ENCODE assay signal across 7 mouse cellular contexts in the genomic region with DNA sequence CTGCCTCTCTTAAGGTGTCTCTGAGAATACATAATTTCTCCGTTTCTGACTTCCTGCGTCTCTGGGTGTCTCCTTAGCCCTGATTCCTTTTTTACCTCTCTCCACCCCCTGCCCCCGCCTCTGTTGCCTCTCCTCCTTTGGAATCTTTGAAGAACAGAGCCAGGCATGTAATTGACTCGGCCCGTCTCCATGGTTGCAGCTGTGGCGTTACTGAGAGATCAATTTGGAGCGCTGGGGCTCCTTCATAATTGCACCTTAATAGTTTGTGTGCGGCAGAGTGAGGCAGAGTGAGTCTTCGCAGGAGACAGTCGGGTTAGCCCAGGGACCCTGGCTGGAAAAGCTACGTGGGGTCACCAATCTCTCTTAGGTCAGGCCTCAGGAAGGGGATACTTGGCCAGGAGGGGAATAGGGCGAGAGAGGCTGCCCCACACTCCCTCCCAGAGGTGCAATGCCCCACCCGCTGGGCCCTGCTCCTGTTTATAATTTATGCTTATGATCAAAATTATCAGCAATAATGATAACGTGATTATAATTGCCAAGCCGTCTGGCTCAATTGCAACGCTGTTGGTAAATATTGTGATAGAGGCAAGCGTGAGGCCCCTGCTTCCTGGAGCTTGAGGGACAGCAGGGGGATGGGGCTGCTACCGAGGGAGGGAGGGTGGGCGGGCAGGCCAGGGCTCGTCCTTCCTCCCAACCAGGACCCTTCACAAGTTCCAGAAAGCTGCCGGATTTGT. TPM values are rescaled to one million over a fixed set of nuclear protein-coding genes. Genes with fewer than 3 reads are reported as not detected.
A peak's percentile ranks its signal among the peaks of the same experiment; 100 is the strongest.
DNase-seq lines count a peak whose midpoint lies in the region; ATAC-seq and TF ChIP-seq lines count a peak whose summit lies in the region.

No protein-coding gene starts in this region.

- no peak for TF ChIP-seq POLR2A in cerebellum, adult 2 months (IDR thresholded peaks at IDR 0.05; ENCODE audit: borderline replicate concordance, insufficient read depth, low read length)

- no peaks in the 10 kb centered on the region for H3K9me3 ChIP-seq in forebrain, embryonic 11.5 days (ENCODE audit: control insufficient read depth, low read length)
- no peaks in the 10 kb centered on the region for H3K9me3 ChIP-seq in limb, embryonic 12.5 days
- no peaks in the 10 kb centered on the region for H3K9me3 ChIP-seq in neural tube, embryonic 11.5 days (ENCODE audit: control insufficient read depth, low read length)
- H3K9me3 ChIP-seq in heart, embryonic 11.5 days (replicated peaks; ENCODE audit: control insufficient read depth, low read length), result no peaks in the 10 kb centered on the region

- TF ChIP-seq CTCF in cerebellum, adult 2 months (IDR thresholded peaks at IDR 0.05; ENCODE audit: borderline replicate concordance, insufficient read depth, low read depth, low read length), result no peak

- H3K4me3 ChIP-seq in forebrain, embryonic 11.5 days (ENCODE audit: low read depth, low read length), result no peak overlapping the region
- no peak overlapping the region for H3K4me3 ChIP-seq in limb, embryonic 12.5 days (replicated peaks)
- H3K4me3 ChIP-seq in neural tube, embryonic 11.5 days (ENCODE audit: low read depth, low read length), result no peak overlapping the region
- no peak overlapping the region for H3K4me3 ChIP-seq in cerebellum, adult 2 months (replicated peaks; ENCODE audit: insufficient read depth, low read depth, low read length)
- no peak overlapping the region for H3K4me3 ChIP-seq in heart, embryonic 11.5 days (ENCODE audit: low read depth, low read length)

- peaks cover 11% of the 10 kb centered on the region for H3K4me1 ChIP-seq in forebrain, embryonic 11.5 days (replicated peaks; ENCODE audit: control insufficient read depth, insufficient read depth, low read length)
- peaks cover 11% of the 10 kb centered on the region for H3K4me1 ChIP-seq in limb, embryonic 12.5 days (replicated peaks)
- peaks cover 14% of the 10 kb centered on the region for H3K4me1 ChIP-seq in neural tube, embryonic 11.5 days (ENCODE audit: control insufficient read depth, insufficient read depth, low read length)
- no peaks in the 10 kb centered on the region; the same call in 1 of the 2 replicates for H3K4me1 ChIP-seq in cerebellum, adult 2 months (ENCODE audit: control insufficient read depth, insufficient read depth, low read length)
- peaks cover 4% of the 10 kb centered on the region; the same call in 1 of the 2 replicates for H3K4me1 ChIP-seq in heart, embryonic 11.5 days (ENCODE audit: control insufficient read depth, insufficient read depth, low read length)

- 0 out of 2 replicates have a peak overlapping the region, but pooled peaks have one; percentile 8 for H3K27ac ChIP-seq in forebrain, embryonic 11.5 days (ENCODE audit: low read depth, low read length)
- H3K27ac ChIP-seq in limb, embryonic 12.5 days, result no peak overlapping the region
- H3K27ac ChIP-seq in neural tube, embryonic 11.5 days (ENCODE audit: low read depth, low read length), result no peak overlapping the region; the same call in 1 of the 2 replicates
- no peak overlapping the region for H3K27ac ChIP-seq in cerebellum, adult 2 months (ENCODE audit: insufficient read depth, low read length)
- no peak overlapping the region for H3K27ac ChIP-seq in heart, embryonic 11.5 days (ENCODE audit: low read depth, low read length)

- 19% methylated on average over 21 of the region's 21 CpGs for WGBS in forebrain, embryonic 11.5 days
- 20% methylated on average over 21 of the region's 21 CpGs for WGBS in limb, embryonic 12.5 days
- WGBS in neural tube, embryonic 11.5 days, result 17% methylated on average over 21 of the region's 21 CpGs
- 54% methylated on average over 21 of the region's 21 CpGs for WGBS in cerebellum, adult 2 months
- 40% methylated on average over 21 of the region's 21 CpGs for WGBS in heart, embryonic 11.5 days (ENCODE audit: insufficient replicate concordance)

- H3K27me3 ChIP-seq in forebrain, embryonic 11.5 days (ENCODE audit: control insufficient read depth, insufficient read depth, low read length), result no peaks in the 10 kb centered on the region
- H3K27me3 ChIP-seq in limb, embryonic 12.5 days, result no peaks in the 10 kb centered on the region
- H3K27me3 ChIP-seq in neural tube, embryonic 11.5 days (ENCODE audit: control insufficient read depth, insufficient read depth, low read length), result no peaks in the 10 kb centered on the region
- no peaks in the 10 kb centered on the region for H3K27me3 ChIP-seq in cerebellum, adult 2 months (ENCODE audit: control insufficient read depth, insufficient read depth, low read length)
- no peaks in the 10 kb centered on the region for H3K27me3 ChIP-seq in heart, embryonic 11.5 days (ENCODE audit: control insufficient read depth, insufficient read depth, low read length)

- ATAC-seq in forebrain, embryonic 11.5 days (replicated peaks; ENCODE audit: low FRiP score), result peak; percentile 65
- ATAC-seq in limb, embryonic 12.5 days (ENCODE audit: insufficient number of reproducible peaks, insufficient read depth, low FRiP score, low TSS enrichment, low read depth), result no peak
- no peak; the same call in 1 of the 2 replicates for ATAC-seq in neural tube, embryonic 11.5 days (ENCODE audit: insufficient read depth, low FRiP score, low TSS enrichment)
- no peak for ATAC-seq in heart, embryonic 11.5 days (replicated peaks; ENCODE audit: insufficient number of reproducible peaks, low FRiP score, low TSS enrichment)

- peak; percentile 70 for DNase-seq in embryo, embryonic 10.5 days (ENCODE audit: low spot score)
- peak; percentile 71 for DNase-seq in forebrain, embryonic 11.5 days (ENCODE audit: low spot score)
- DNase-seq in neural tube, embryonic 11.5 days (ENCODE audit: low spot score), result peak; percentile 68
- DNase-seq in cerebellum, adult 18-20 months, result no peak
- DNase-seq in cerebellum, adult 2 months, result no peak

- peak overlapping the region; percentile 12; the same call in 1 of the 2 replicates for H3K4me2 ChIP-seq in forebrain, embryonic 11.5 days (ENCODE audit: low read depth, low read length, severe bottlenecking)
- H3K4me2 ChIP-seq in limb, embryonic 12.5 days, result peak overlapping the region; percentile 7; the same call in 1 of the 2 replicates
- H3K4me2 ChIP-seq in neural tube, embryonic 11.5 days (ENCODE audit: low read depth), result peak overlapping the region; percentile 22; the same call in 1 of the 2 replicates
- H3K4me2 ChIP-seq in heart, embryonic 11.5 days, result no peak overlapping the region

- H3K36me3 ChIP-seq in forebrain, embryonic 11.5 days (ENCODE audit: control insufficient read depth, insufficient read depth, low read length), result no peaks in the 10 kb centered on the region
- no peaks in the 10 kb centered on the region for H3K36me3 ChIP-seq in limb, embryonic 12.5 days
- H3K36me3 ChIP-seq in neural tube, embryonic 11.5 days (ENCODE audit: control insufficient read depth, insufficient read depth, low read length), result no peaks in the 10 kb centered on the region
- no peaks in the 10 kb centered on the region for H3K36me3 ChIP-seq in heart, embryonic 11.5 days (ENCODE audit: control insufficient read depth, insufficient read depth, low read length)

- H3K9ac ChIP-seq in forebrain, embryonic 11.5 days (ENCODE audit: low read length), result peak overlapping the region; percentile 27
- H3K9ac ChIP-seq in limb, embryonic 12.5 days (replicated peaks), result no peak overlapping the region
- H3K9ac ChIP-seq in neural tube, embryonic 11.5 days (ENCODE audit: low read length), result peak overlapping the region; percentile 6; the same call in 1 of the 2 replicates
- H3K9ac ChIP-seq in heart, embryonic 11.5 days (ENCODE audit: low read depth, low read length), result no peak overlapping the region

RNA-seq across cellular contexts. Expression of a gene that starts 9.9 kb away (rescaled TPM):
- polyA plus RNA-seq in forebrain, embryonic 11.5 days (2014; fragmentation: Nextera tagmentation; extraction: Ambion mirVana), result 99.8 and 103 TPM in 2 replicates
- polyA plus RNA-seq in limb, embryonic 12.5 days (2016; fragmentation: Nextera tagmentation; extraction: Ambion mirVana), result 149 and 178 TPM in 2 replicates
- 75.6 and 79.9 TPM in 2 replicates for polyA plus RNA-seq in neural tube, embryonic 11.5 days (2014; fragmentation: Nextera tagmentation; extraction: Ambion mirVana)
- 47.0 and 47.6 TPM in 2 replicates for polyA plus RNA-seq in cerebellum, adult 2 months (2012; rRNA removed)
- 49.0 and 55.7 TPM in 2 replicates for polyA plus RNA-seq in heart, embryonic 11.5 days (2014; fragmentation: Nextera tagmentation; extraction: Ambion mirVana)

Comparison
In these comparisons a context has a peak if more than half of its experiments do, and no peak if none do; other contexts are left out.
1. DNase-seq: peak in embryo, embryonic 10.5 days (single experiment), forebrain, embryonic 11.5 days (single experiment) and neural tube, embryonic 11.5 days (single experiment); none in cerebellum, adult 18-20 months (0 of 2) and cerebellum, adult 2 months (0 of 2).
2. H3K9ac ChIP-seq: peak in forebrain, embryonic 11.5 days (single experiment) and neural tube, embryonic 11.5 days (single experiment); none in limb, embryonic 12.5 days (single experiment) and heart, embryonic 11.5 days (single experiment).